Comparison of ENCODE assay signal across 9 mouse cellular contexts in genomic region chr6:31285064-31285463, GRCm38 (mm10).
DNase-seq lines count a peak whose midpoint lies in the region.
"Had no signal": no experiment of that assay in that cellular context is flagged by ENCODE, and none has a peak within 500 bp of the region (broad histone marks: within the 10 kb centered on the region; RNA-seq: fewer than 3 reads in every experiment).

No protein-coding gene starts in this region.

- DNase-seq in gastrocnemius, adult 18-20 months (ENCODE audit: low spot score) = peak; percentile 84
- no peak for DNase-seq in gastrocnemius, postnatal 25 days
- DNase-seq in right cerebral cortex, adult 2 months (ENCODE audit: low spot score in 2 of 2) = peak; percentile 79 to 85
- DNase-seq in right cerebral cortex, postnatal 4 days = no peak
- peak; percentile 91 for DNase-seq in layer of hippocampus, adult 9-11 months
- peak; percentile 70 for DNase-seq in testis, postnatal 14 days (ENCODE audit: low spot score)
- no peak for DNase-seq in adrenal gland, postnatal 4 days (ENCODE audit: low spot score in 2 of 2)
- DNase-seq in lung, postnatal 25 days (ENCODE audit: low spot score) = no peak
- DNase-seq: kidney, adult 11 months had no signal

Comparison
In these comparisons a context has a peak if more than half of its experiments do, and no peak if none do; other contexts are left out.
1. DNase-seq: peak in gastrocnemius, adult 18-20 months (single experiment), right cerebral cortex, adult 2 months (2 of 2), layer of hippocampus, adult 9-11 months (single experiment) and testis, postnatal 14 days (single experiment); none in gastrocnemius, postnatal 25 days (single experiment), right cerebral cortex, postnatal 4 days (single experiment), adrenal gland, postnatal 4 days (0 of 2) and lung, postnatal 25 days (single experiment).